ENCODE assay signal across 26 mouse cellular contexts in the genomic region with DNA sequence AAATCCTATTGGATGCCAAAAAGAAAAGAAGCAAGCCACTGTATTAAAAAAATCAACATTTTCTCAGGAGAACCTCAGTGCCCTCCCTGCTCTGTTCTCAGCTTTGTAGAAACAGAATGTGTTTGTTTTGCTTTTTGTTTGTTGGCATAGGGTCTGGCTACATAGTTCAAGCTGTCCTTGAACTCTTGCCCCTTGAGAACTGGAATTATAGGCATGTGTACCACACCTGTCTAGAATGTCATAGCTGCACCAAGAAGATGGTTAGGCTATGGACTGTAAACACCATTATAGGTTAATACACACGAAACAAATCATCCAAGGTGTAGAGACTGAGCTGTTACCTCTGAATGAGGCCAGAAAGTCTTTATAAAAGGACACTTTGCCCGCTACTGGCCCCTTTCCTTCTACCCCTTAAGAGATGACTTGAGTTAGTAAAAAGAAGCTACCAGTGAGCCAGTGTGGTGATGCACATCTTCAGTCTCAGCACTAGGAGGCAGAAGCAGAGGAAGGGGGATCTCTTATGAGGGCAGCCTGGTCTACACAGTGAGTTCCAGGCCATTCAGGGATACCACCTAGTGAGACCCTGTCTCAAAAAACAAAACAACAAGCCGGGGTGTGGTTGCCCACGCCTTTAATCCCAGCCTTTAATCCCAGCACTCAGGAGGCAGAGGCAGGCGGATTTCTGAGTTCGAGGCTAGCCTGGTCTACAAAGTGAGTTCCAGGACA.
"Had no signal": no experiment of that assay in that cellular context is flagged by ENCODE, and none has a peak within 500 bp of the region (broad histone marks: within the 10 kb centered on the region; RNA-seq: fewer than 3 reads in every experiment).

No protein-coding gene starts in this region.

- H3K27me3 ChIP-seq: heart, embryonic 13.5 days; heart, embryonic 15.5 days; hindbrain, embryonic 13.5 days; hindbrain, embryonic 15.5 days; kidney, embryonic 15.5 days; limb, embryonic 13.5 days; limb, embryonic 15.5 days had no signal

- H3K4me2 ChIP-seq: heart, embryonic 11.5 days; heart, embryonic 13.5 days; heart, embryonic 15.5 days; hindbrain, embryonic 13.5 days; hindbrain, embryonic 15.5 days; kidney, embryonic 15.5 days; limb, embryonic 13.5 days; limb, embryonic 15.5 days; liver, embryonic 11.5 days had no signal

- H3K4me3 ChIP-seq: gastrocnemius, adult 2 months; heart, embryonic 13.5 days; heart, embryonic 15.5 days; hindbrain, embryonic 13.5 days; hindbrain, embryonic 15.5 days; kidney, embryonic 15.5 days; limb, embryonic 13.5 days; limb, embryonic 15.5 days had no signal

- DNase-seq: gastrocnemius, adult 2 months; gastrocnemius, postnatal 10 days; gastrocnemius, postnatal 25 days; heart, adult 18-20 months; heart, postnatal 14 days; heart, postnatal 36 days; kidney, adult 11 months; kidney, adult 2 months; kidney, adult 9 months; kidney, postnatal 14 days; kidney, postnatal 36 days; layer of hippocampus, adult 9-11 months; layer of hippocampus, postnatal 36 days; left cerebral cortex, postnatal 4 days had no signal

- ATAC-seq: hindbrain, postnatal 0 days; intestine, embryonic 16.5 days had no signal

- H3K4me1 ChIP-seq: kidney, embryonic 15.5 days; limb, embryonic 15.5 days had no signal

- H3K9me3 ChIP-seq: heart, embryonic 13.5 days; heart, embryonic 15.5 days; hindbrain, embryonic 13.5 days; hindbrain, embryonic 15.5 days; kidney, embryonic 15.5 days; limb, embryonic 13.5 days; limb, embryonic 15.5 days had no signal

- H3K9ac ChIP-seq: heart, embryonic 13.5 days; heart, embryonic 15.5 days; hindbrain, embryonic 13.5 days; hindbrain, embryonic 15.5 days; kidney, embryonic 15.5 days; limb, embryonic 13.5 days; limb, embryonic 15.5 days had no signal

- H3K27ac ChIP-seq: gastrocnemius, adult 2 months; heart, embryonic 13.5 days; heart, embryonic 15.5 days; hindbrain, embryonic 13.5 days; hindbrain, embryonic 15.5 days; kidney, embryonic 15.5 days; kidney, postnatal 0 days; limb, embryonic 13.5 days; limb, embryonic 15.5 days had no signal
